Mouse (Mus musculus): Measurements from ENCODE around the gene Tedc2. TPM values are rescaled to one million over a fixed set of nuclear protein-coding genes. Genes with fewer than 3 reads are reported as not detected.
A peak's percentile ranks its signal among the peaks of the same experiment; 100 is the strongest.

The Tedc2 gene
- polyA plus RNA-seq, 1 experiment from 2014 or later: 14.7 TPM

GRCm38 (mm10) chr17:24211631-24212440, 8.8 kb downstream of the Tedc2 start:
- Histone ChIP-seq H3K9ac (replicated peaks) (peak overlapping the region; percentile 77), H3K27ac (replicated peaks) (peak overlapping the region; percentile 67), H3K27me3 (peaks cover 49% of the 10 kb centered on the region), H3K4me2 (replicated peaks) (peak overlapping the region; percentile 85), H3K36me3 (peaks cover 25% of the 10 kb centered on the region), H3K4me3 (peak overlapping the region; percentile 50), H3K9me3 (no peaks in the 10 kb centered on the region), H3K4me1 (peaks cover 56% of the 10 kb centered on the region)
- 2% methylated on average over 37 of the region's 37 CpGs for WGBS
- peak; percentile 29 for ATAC-seq (ENCODE audit: low FRiP score, low read depth)

GRCm38 (mm10) chr17:24210591-24210990, 10.1 kb downstream of the Tedc2 start:
- peaks cover 13% of the 10 kb centered on the region for H3K36me3 ChIP-seq
- H3K4me2 ChIP-seq (replicated peaks): peak overlapping the region; percentile 85; the same call in 1 of the 2 replicates
- WGBS: 86% methylated on average over 3 of the region's 3 CpGs
- H3K27ac ChIP-seq (replicated peaks): peak overlapping the region; percentile 67
- ATAC-seq (ENCODE audit: low FRiP score, low read depth): no peak
- peaks cover 68% of the 10 kb centered on the region for H3K4me1 ChIP-seq
- no peaks in the 10 kb centered on the region for H3K9me3 ChIP-seq
- no peak overlapping the region for H3K4me3 ChIP-seq
- no peak overlapping the region for H3K9ac ChIP-seq (replicated peaks)
- peaks cover 60% of the 10 kb centered on the region for H3K27me3 ChIP-seq

- Histone ChIP-seq H3K36me3 (peaks cover 5% of the 10 kb centered on the region), H3K9me3 (no peaks in the 10 kb centered on the region), H3K9ac (replicated peaks) (peak overlapping the region; percentile 79; the same call in 1 of the 2 replicates), H3K27ac (replicated peaks) (0 out of 2 replicates have a peak overlapping the region, but pooled peaks have one; percentile 76), H3K4me1 (peaks cover 73% of the 10 kb centered on the region), H3K4me3 (peak overlapping the region; percentile 52; the same call in 1 of the 2 replicates), H3K27me3 (peaks cover 60% of the 10 kb centered on the region), H3K4me2 (replicated peaks) (peak overlapping the region; percentile 91)
- no peak for ATAC-seq (ENCODE audit: low FRiP score, low read depth)
- WGBS: 56% methylated on average over 3 of the region's 3 CpGs
Measured at GRCm38 (mm10) chr17:24209916-24210240, 10.8 kb downstream of the Tedc2 start.

GRCm38 (mm10) chr17:24209043-24209915, 11.4 kb downstream of the Tedc2 start, which contains the start of gene Ntn3:
Ntn3 (minus strand) TSS chr17:24209531.
- Histone ChIP-seq H3K27ac (replicated peaks) (peak within 1 kb of the TSS; percentile 76), H3K4me3 (peak within 1 kb of the TSS; percentile 52), H3K9ac (replicated peaks) (peak within 1 kb of the TSS; percentile 79), H3K9me3 (no peaks in the 10 kb centered on the region), H3K4me1 (peaks cover 79% of the 10 kb centered on the region), H3K36me3 (no peaks in the 10 kb centered on the region), H3K4me2 (replicated peaks) (peak within 1 kb of the TSS; percentile 91), H3K27me3 (peaks cover 60% of the 10 kb centered on the region)
- ATAC-seq (ENCODE audit: low FRiP score, low read depth): peak; percentile 52
- 1% methylated on average over 30 of the region's 43 CpGs for WGBS

GRCm38 (mm10) chr17:24208641-24209042, 12.0 kb downstream of the Tedc2 start:
- Histone ChIP-seq H3K27ac (replicated peaks) (peak overlapping the region; percentile 76), H3K4me1 (peaks cover 85% of the 10 kb centered on the region), H3K4me3 (peak overlapping the region; percentile 52), H3K36me3 (no peaks in the 10 kb centered on the region), H3K9ac (replicated peaks) (peak overlapping the region; percentile 79), H3K9me3 (no peaks in the 10 kb centered on the region), H3K27me3 (peaks cover 60% of the 10 kb centered on the region), H3K4me2 (replicated peaks) (peak overlapping the region; percentile 91)
- 2% methylated on average over 29 of the region's 29 CpGs for WGBS
- no peak for ATAC-seq (ENCODE audit: low FRiP score, low read depth)

- H3K9me3 ChIP-seq: no peaks in the 10 kb centered on the region
- peak overlapping the region; percentile 79; the same call in 1 of the 2 replicates for H3K9ac ChIP-seq (replicated peaks)
- 59% methylated on average over 34 of the region's 34 CpGs for WGBS
- peaks cover 58% of the 10 kb centered on the region for H3K27me3 ChIP-seq
- H3K27ac ChIP-seq (replicated peaks): no peak overlapping the region; the same call in 1 of the 2 replicates
- H3K4me3 ChIP-seq: peak overlapping the region; percentile 52
- H3K4me1 ChIP-seq: peaks cover 90% of the 10 kb centered on the region
- peak overlapping the region; percentile 91 for H3K4me2 ChIP-seq (replicated peaks)
- no peaks in the 10 kb centered on the region for H3K36me3 ChIP-seq
- ATAC-seq (ENCODE audit: low FRiP score, low read depth): no peak
Measured at GRCm38 (mm10) chr17:24207768-24208640, 12.6 kb downstream of the Tedc2 start.

GRCm38 (mm10) chr17:24206451-24207351, 13.9 kb downstream of the Tedc2 start:
- peak overlapping the region; percentile 49 for H3K27ac ChIP-seq (replicated peaks)
- no peaks in the 10 kb centered on the region for H3K9me3 ChIP-seq
- ATAC-seq (ENCODE audit: low FRiP score, low read depth): peak; percentile 19
- WGBS: 5% methylated on average over 62 of the region's 62 CpGs
- peaks cover 52% of the 10 kb centered on the region for H3K27me3 ChIP-seq
- no peaks in the 10 kb centered on the region for H3K36me3 ChIP-seq
- H3K4me1 ChIP-seq: peaks cover 90% of the 10 kb centered on the region
- H3K4me2 ChIP-seq (replicated peaks): peak overlapping the region; percentile 86
- H3K4me3 ChIP-seq: peak overlapping the region; percentile 71
- H3K9ac ChIP-seq (replicated peaks): peak overlapping the region; percentile 70

GRCm38 (mm10) chr17:24205908-24206361, 14.7 kb downstream of the Tedc2 start:
- WGBS: 8% methylated on average over 15 of the region's 15 CpGs
- peaks cover 47% of the 10 kb centered on the region for H3K27me3 ChIP-seq

GRCm38 (mm10) chr17:24205284-24205888, 15.3 kb downstream of the Tedc2 start, which contains the start of gene Tbc1d24:
Tbc1d24 (minus strand) TSS chr17:24205562.
- H3K27me3 ChIP-seq: peaks cover 41% of the 10 kb centered on the region
- peaks cover 77% of the 10 kb centered on the region for H3K4me1 ChIP-seq
- peak within 1 kb of the TSS; percentile 74 for H3K27ac ChIP-seq (replicated peaks)
- no peaks in the 10 kb centered on the region for H3K9me3 ChIP-seq
- H3K4me3 ChIP-seq: peak within 1 kb of the TSS; percentile 71
- H3K36me3 ChIP-seq: no peaks in the 10 kb centered on the region
- peak within 1 kb of the TSS; percentile 70 for H3K9ac ChIP-seq (replicated peaks)
- under 1% methylated on average over 65 of the region's 65 CpGs for WGBS
- H3K4me2 ChIP-seq (replicated peaks): peak within 1 kb of the TSS; percentile 86
- ATAC-seq (ENCODE audit: low FRiP score, low read depth): peak; percentile 65

More at GRCm38 (mm10) chr17:24205908-24206361, 14.7 kb downstream of the Tedc2 start:
- H3K9ac ChIP-seq (replicated peaks): peak overlapping the region; percentile 70
- H3K4me2 ChIP-seq (replicated peaks): peak overlapping the region; percentile 86
- ATAC-seq (ENCODE audit: low FRiP score, low read depth): peak; percentile 17
- H3K9me3 ChIP-seq: no peaks in the 10 kb centered on the region
- H3K4me1 ChIP-seq: peaks cover 82% of the 10 kb centered on the region
- H3K36me3 ChIP-seq: no peaks in the 10 kb centered on the region
- peak overlapping the region; percentile 74 for H3K27ac ChIP-seq (replicated peaks)
- H3K4me3 ChIP-seq: peak overlapping the region; percentile 71

- Histone ChIP-seq H3K4me1 (peaks cover 72% of the 10 kb centered on the region), H3K4me2 (replicated peaks) (peak overlapping the region; percentile 86), H3K9me3 (no peaks in the 10 kb centered on the region), H3K4me3 (peak overlapping the region; percentile 71), H3K9ac (replicated peaks) (peak overlapping the region; percentile 70), H3K27me3 (peaks cover 36% of the 10 kb centered on the region), H3K36me3 (no peaks in the 10 kb centered on the region), H3K27ac (replicated peaks) (no peak overlapping the region; the same call in 1 of the 2 replicates)
- WGBS: 14% methylated on average over 7 of the region's 7 CpGs
- no peak for ATAC-seq (ENCODE audit: low FRiP score, low read depth)
Measured at GRCm38 (mm10) chr17:24204846-24205245, 15.8 kb downstream of the Tedc2 start.
